Mouse (Mus musculus): ENCODE data around the gene Dapk1.

GRCm38 (mm10) chr13:60722763-60723162, 121.0 kb downstream of the Dapk1 start:
- TF ChIP-seq CTCF (IDR thresholded peaks at IDR 0.05) (no peak), POLR2A (IDR thresholded peaks at IDR 0.05; ENCODE audit: insufficient read depth, low read depth, low read length) (no peak), EP300 (IDR thresholded peaks at IDR 0.05; ENCODE audit: insufficient read depth, low read depth, low read length) (no peak)

All from heart, adult 2 months (tissue).